Mouse (Mus musculus): Measurements from ENCODE around the gene Gm11020. TPM values are rescaled to one million over a fixed set of nuclear protein-coding genes. Genes with fewer than 3 reads are reported as not detected.
"Not testable (repeated sequence)": the region's sequence is repeated elsewhere in the genome, so short reads cannot be mapped to it uniquely, and the experiment has no call there.

The Gm11020 gene
- not detected in 2 replicates for polyA plus RNA-seq (2016; fragmentation: Nextera tagmentation; extraction: Ambion mirVana)

- not testable (repeated sequence) for H3K4me1 ChIP-seq; H3K27ac ChIP-seq; H3K9me3 ChIP-seq (replicated peaks); DNase-seq (ENCODE audit: low spot score); H3K4me3 ChIP-seq; H3K36me3 ChIP-seq; H3K27me3 ChIP-seq (ENCODE audit: low read depth, poor library complexity, severe bottlenecking)
- 90% methylated on average over 11 of the region's 11 CpGs for WGBS
These were observed at the start of gene Gm11020 for GRCm38 (mm10) chr8:104321267-104321666. TSS of gene Gm11020 (plus strand) at chr8:104321567.

- H3K4me1 ChIP-seq; H3K27ac ChIP-seq; H3K27me3 ChIP-seq (ENCODE audit: low read depth, poor library complexity, severe bottlenecking); H3K9me3 ChIP-seq (replicated peaks); H3K4me3 ChIP-seq; H3K36me3 ChIP-seq; DNase-seq (ENCODE audit: low spot score): not testable (repeated sequence)
- WGBS, result 90% methylated on average over 12 of the region's 12 CpGs
These were observed 28.3 kb upstream of the Gm11020 start, which contains the start of gene Cmtm2a for GRCm38 (mm10) chr8:104293081-104293480. TSS of gene Cmtm2a (minus strand) at chr8:104293181.

- H3K27me3 ChIP-seq (ENCODE audit: low read depth, poor library complexity, severe bottlenecking), result no peaks in the 10 kb centered on the region
These were observed 27.0 kb upstream of the Gm11020 start for GRCm38 (mm10) chr8:104294396-104294795.

GRCm38 (mm10) chr8:104301577-104301976 lies 19.8 kb upstream of the Gm11020 start:
- H3K27ac ChIP-seq; H3K4me1 ChIP-seq; H3K36me3 ChIP-seq; DNase-seq (ENCODE audit: low spot score); H3K9me3 ChIP-seq (replicated peaks); H3K27me3 ChIP-seq (ENCODE audit: low read depth, poor library complexity, severe bottlenecking); H3K4me3 ChIP-seq: not testable (repeated sequence)
- 36% methylated on average over 3 of the region's 3 CpGs for WGBS

More at GRCm38 (mm10) chr8:104294396-104294795, 27.0 kb upstream of the Gm11020 start:
- H3K4me1 ChIP-seq, result no peaks in the 10 kb centered on the region
- DNase-seq (ENCODE audit: low spot score), result no peak
- no peaks in the 10 kb centered on the region for H3K9me3 ChIP-seq (replicated peaks)
- no peaks in the 10 kb centered on the region for H3K36me3 ChIP-seq
- 93% methylated on average over 1 of the region's 1 CpGs for WGBS
- H3K4me3 ChIP-seq, result no peak overlapping the region
- no peak overlapping the region for H3K27ac ChIP-seq

- not testable (repeated sequence) for H3K9me3 ChIP-seq (replicated peaks); H3K27ac ChIP-seq; H3K4me1 ChIP-seq; H3K27me3 ChIP-seq (ENCODE audit: low read depth, poor library complexity, severe bottlenecking); H3K4me3 ChIP-seq; H3K36me3 ChIP-seq; DNase-seq (ENCODE audit: low spot score)
- WGBS, result 87% methylated on average over 4 of the region's 4 CpGs
These were observed 18.8 kb upstream of the Gm11020 start for GRCm38 (mm10) chr8:104302536-104302935.

GRCm38 (mm10) chr8:104304962-104305361 lies 16.4 kb upstream of the Gm11020 start:
- no peaks in the 10 kb centered on the region for H3K36me3 ChIP-seq
- WGBS, result 88% methylated on average over 11 of the region's 11 CpGs
- no peak overlapping the region for H3K4me3 ChIP-seq
- DNase-seq (ENCODE audit: low spot score), result no peak
- no peak overlapping the region for H3K27ac ChIP-seq
- H3K4me1 ChIP-seq, result no peaks in the 10 kb centered on the region
- no peaks in the 10 kb centered on the region for H3K27me3 ChIP-seq (ENCODE audit: low read depth, poor library complexity, severe bottlenecking)
- H3K9me3 ChIP-seq (replicated peaks), result no peaks in the 10 kb centered on the region

- H3K4me3 ChIP-seq; H3K36me3 ChIP-seq; H3K27me3 ChIP-seq (ENCODE audit: low read depth, poor library complexity, severe bottlenecking); H3K4me1 ChIP-seq; DNase-seq (ENCODE audit: low spot score); H3K27ac ChIP-seq; H3K9me3 ChIP-seq (replicated peaks): not testable (repeated sequence)
- 62% methylated on average over 6 of the region's 6 CpGs for WGBS
These were observed 13.0 kb upstream of the Gm11020 start for GRCm38 (mm10) chr8:104308341-104308740.

GRCm38 (mm10) chr8:104309441-104310155 lies 11.8 kb upstream of the Gm11020 start, which contains the start of the genes Gm45711 and Cmtm1:
TSS of gene Gm45711 (minus strand) at chr8:104310081.
TSS of gene Cmtm1 (minus strand) at chr8:104310145.
- H3K9me3 ChIP-seq (replicated peaks); H3K27me3 ChIP-seq (ENCODE audit: low read depth, poor library complexity, severe bottlenecking); H3K36me3 ChIP-seq; H3K4me3 ChIP-seq; DNase-seq (ENCODE audit: low spot score); H3K4me1 ChIP-seq; H3K27ac ChIP-seq: not testable (repeated sequence)
- 89% methylated on average over 36 of the region's 36 CpGs for WGBS

GRCm38 (mm10) chr8:104312023-104312422 lies 9.3 kb upstream of the Gm11020 start:
- H3K27ac ChIP-seq; DNase-seq (ENCODE audit: low spot score); H3K27me3 ChIP-seq (ENCODE audit: low read depth, poor library complexity, severe bottlenecking); H3K36me3 ChIP-seq; H3K9me3 ChIP-seq (replicated peaks); H3K4me3 ChIP-seq; H3K4me1 ChIP-seq: not testable (repeated sequence)
- 95% methylated on average over 3 of the region's 3 CpGs for WGBS

- Histone ChIP-seq H3K4me3 (no peak overlapping the region), H3K27ac (no peak overlapping the region), H3K9me3 (replicated peaks) (no peaks in the 10 kb centered on the region), H3K4me1 (no peaks in the 10 kb centered on the region), H3K36me3 (no peaks in the 10 kb centered on the region), H3K27me3 (ENCODE audit: low read depth, poor library complexity, severe bottlenecking) (no peaks in the 10 kb centered on the region)
- DNase-seq (ENCODE audit: low spot score), result no peak
- WGBS, result 80% methylated on average over 4 of the region's 4 CpGs
These were observed 8.1 kb upstream of the Gm11020 start for GRCm38 (mm10) chr8:104313311-104313710.

GRCm38 (mm10) chr8:104321930-104322329 lies 563 bp downstream of the Gm11020 start, which contains the start of gene Cmtm2b:
TSS of gene Cmtm2b (plus strand) at chr8:104322230.
- DNase-seq (ENCODE audit: low spot score); H3K9me3 ChIP-seq (replicated peaks); H3K27me3 ChIP-seq (ENCODE audit: low read depth, poor library complexity, severe bottlenecking); H3K36me3 ChIP-seq; H3K27ac ChIP-seq; H3K4me1 ChIP-seq; H3K4me3 ChIP-seq: not testable (repeated sequence)
- WGBS, result 93% methylated on average over 12 of the region's 12 CpGs

GRCm38 (mm10) chr8:104332665-104333631 lies 11.6 kb downstream of the Gm11020 start:
- H3K36me3 ChIP-seq, result no peaks in the 10 kb centered on the region
- WGBS, result 83% methylated on average over 5 of the region's 5 CpGs
- H3K9me3 ChIP-seq (replicated peaks), result no peaks in the 10 kb centered on the region
- no peaks in the 10 kb centered on the region for H3K27me3 ChIP-seq (ENCODE audit: low read depth, poor library complexity, severe bottlenecking)
- H3K27ac ChIP-seq, result no peak overlapping the region
- H3K4me3 ChIP-seq, result no peak overlapping the region
- no peaks in the 10 kb centered on the region for H3K4me1 ChIP-seq
- DNase-seq (ENCODE audit: low spot score), result no peak

GRCm38 (mm10) chr8:104333786-104334185 lies 12.4 kb downstream of the Gm11020 start:
- DNase-seq (ENCODE audit: low spot score), result peak; percentile 11

More at GRCm38 (mm10) chr8:104333786-104334185, 12.4 kb downstream of the Gm11020 start:
- Histone ChIP-seq H3K27ac (no peak overlapping the region), H3K4me1 (no peaks in the 10 kb centered on the region), H3K36me3 (no peaks in the 10 kb centered on the region), H3K4me3 (no peak overlapping the region), H3K9me3 (replicated peaks) (no peaks in the 10 kb centered on the region), H3K27me3 (ENCODE audit: low read depth, poor library complexity, severe bottlenecking) (no peaks in the 10 kb centered on the region)
- 77% methylated on average over 5 of the region's 5 CpGs for WGBS
